8 mouse cellular contexts compared by ENCODE assay signal in the genomic region with DNA sequence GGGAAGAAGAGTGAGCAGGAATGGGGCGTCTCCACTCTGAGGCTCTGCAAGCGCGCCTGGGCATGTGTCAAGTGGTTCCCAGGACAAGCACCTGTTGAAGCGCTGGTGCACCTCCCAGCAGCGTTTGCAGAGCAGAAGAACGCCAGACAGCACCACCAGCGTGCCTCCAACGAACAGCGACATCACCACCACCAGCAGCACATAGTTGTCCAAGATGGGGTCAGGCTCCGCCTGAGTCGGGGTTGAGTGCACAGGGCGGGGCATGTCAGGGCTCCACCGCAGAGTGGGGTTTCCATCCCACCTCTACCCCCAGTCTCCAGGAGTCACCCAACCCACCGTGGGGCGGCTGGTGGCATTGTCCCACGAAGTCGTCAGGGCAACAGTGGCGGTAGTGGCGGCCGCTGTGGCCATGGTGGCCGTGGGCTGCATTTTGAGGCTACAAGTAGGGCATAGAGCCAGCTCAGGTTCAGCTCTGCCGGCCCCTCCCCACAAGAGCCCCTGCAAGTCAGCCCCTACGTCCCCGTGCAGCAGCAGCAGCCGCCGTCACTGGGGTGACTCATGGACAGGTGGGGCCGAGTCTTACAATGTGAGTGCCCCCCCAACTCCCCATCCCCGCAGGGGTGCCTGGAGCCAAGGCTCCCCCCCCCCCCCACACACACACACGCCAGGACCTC. TPM values are rescaled to one million over a fixed set of nuclear protein-coding genes. Genes with fewer than 3 reads are reported as not detected.
DNase-seq lines count a peak whose midpoint lies in the region; ATAC-seq and TF ChIP-seq lines count a peak whose summit lies in the region.

No protein-coding gene starts in this region.

- H3K4me3 ChIP-seq in hindbrain, embryonic 12.5 days: peak overlapping the region; percentile 72
- H3K4me3 ChIP-seq in lung, embryonic 14.5 days (ENCODE audit: low read depth, low read length): peak overlapping the region; percentile 67
- H3K4me3 ChIP-seq in small intestine, adult 2 months (ENCODE audit: low read depth, low read length): peak overlapping the region; percentile 20

- DNase-seq in heart, adult 11 months: peak; percentile 94
- DNase-seq in heart, postnatal 36 days: no peak
- peak; percentile 74 for DNase-seq in CD4-positive helper T cell, adult 2 months (ENCODE audit: low read depth, low spot score)
- DNase-seq in cerebellum, adult 9-10 months: peak; percentile 71
- peak; percentile 50 for DNase-seq in lung, embryonic 14.5 days
- no peak for DNase-seq in ovary, postnatal 10 days (ENCODE audit: low spot score)

- H3K4me2 ChIP-seq in hindbrain, embryonic 12.5 days (replicated peaks): peak overlapping the region; percentile 96
- peak overlapping the region; percentile 98 for H3K4me2 ChIP-seq in lung, embryonic 14.5 days

- peaks cover 37% of the 10 kb centered on the region for H3K27me3 ChIP-seq in hindbrain, embryonic 12.5 days
- peaks cover 48% of the 10 kb centered on the region for H3K27me3 ChIP-seq in lung, embryonic 14.5 days (ENCODE audit: insufficient read depth, low read length)
- peaks cover 15% of the 10 kb centered on the region for H3K27me3 ChIP-seq in small intestine, adult 2 months (ENCODE audit: control insufficient read depth, insufficient read depth, low read length)

- no peaks in the 10 kb centered on the region for H3K9me3 ChIP-seq in hindbrain, embryonic 12.5 days (replicated peaks)
- H3K9me3 ChIP-seq in lung, embryonic 14.5 days (ENCODE audit: low read depth, low read length): no peaks in the 10 kb centered on the region

- intact Hi-C loops in heart, postnatal 36 days (cut with DNase I): no loop called here

- ATAC-seq in hindbrain, embryonic 12.5 days (ENCODE audit: low FRiP score): no peak
- no peak for ATAC-seq in lung, embryonic 14.5 days (ENCODE audit: insufficient read depth)

- no peak for TF ChIP-seq POLR2A in small intestine, adult 2 months (IDR thresholded peaks at IDR 0.05; ENCODE audit: low read depth, low read length)

- no peak for TF ChIP-seq CTCF in lung, embryonic 14.5 days (IDR thresholded peaks at IDR 0.05; ENCODE audit: low read depth)
- TF ChIP-seq CTCF in small intestine, adult 2 months (IDR thresholded peaks at IDR 0.05; ENCODE audit: extremely low read depth, insufficient read length, insufficient replicate concordance, low read depth, low read length): no peak

- WGBS in hindbrain, embryonic 12.5 days: 2% methylated on average over 27 of the region's 29 CpGs
- WGBS in lung, embryonic 14.5 days: 4% methylated on average over 29 of the region's 29 CpGs
- 6% methylated on average over 29 of the region's 29 CpGs for WGBS in small intestine, adult 2 months

- H3K9ac ChIP-seq in hindbrain, embryonic 12.5 days: peak overlapping the region; percentile 96
- H3K9ac ChIP-seq in lung, embryonic 14.5 days: peak overlapping the region; percentile 36

- H3K36me3 ChIP-seq in hindbrain, embryonic 12.5 days: peaks cover 46% of the 10 kb centered on the region
- H3K36me3 ChIP-seq in lung, embryonic 14.5 days (ENCODE audit: insufficient read depth): peaks cover 7% of the 10 kb centered on the region
- peaks cover under 1% of the 10 kb centered on the region for H3K36me3 ChIP-seq in small intestine, adult 2 months (ENCODE audit: control insufficient read depth, insufficient read depth, low read length)

- peak overlapping the region; percentile 96 for H3K27ac ChIP-seq in hindbrain, embryonic 12.5 days
- peak overlapping the region; percentile 55; the same call in 1 of the 2 replicates for H3K27ac ChIP-seq in lung, embryonic 14.5 days (ENCODE audit: low read depth)
- no peak overlapping the region for H3K27ac ChIP-seq in small intestine, adult 2 months (ENCODE audit: insufficient read depth, low read depth, low read length)

- peaks cover 45% of the 10 kb centered on the region for H3K4me1 ChIP-seq in hindbrain, embryonic 12.5 days
- H3K4me1 ChIP-seq in lung, embryonic 14.5 days (ENCODE audit: insufficient read depth): peaks cover 5% of the 10 kb centered on the region; the same call in 1 of the 2 replicates
- peaks cover 20% of the 10 kb centered on the region for H3K4me1 ChIP-seq in small intestine, adult 2 months (ENCODE audit: control insufficient read depth, insufficient read depth, insufficient read length, low read length)

RNA-seq across cellular contexts. Expression of gene Atp5d, which starts 1.3 kb away (rescaled TPM):
- total RNA-seq in heart, postnatal 36 days (2021): 1,000 to 10,000 TPM; 1,105 to 1,168 TPM
- 351 and 385 TPM in 2 replicates for polyA plus RNA-seq in hindbrain, embryonic 12.5 days (2016; fragmentation: Nextera tagmentation; extraction: Ambion mirVana)
- polyA plus RNA-seq in lung, embryonic 14.5 days (2014; fragmentation: Nextera tagmentation; extraction: Ambion mirVana): 493 and 529 TPM in 2 replicates
- 2,309 and 4,813 TPM in 2 replicates for polyA plus RNA-seq in small intestine, adult 2 months (2012; rRNA removed)

RNA-seq across cellular contexts. Expression of gene Cbarp, which starts 3.5 kb away (rescaled TPM):
- 1 to 10 TPM; 2.0 to 4.7 TPM for total RNA-seq in heart, postnatal 36 days (2021)
- polyA plus RNA-seq in hindbrain, embryonic 12.5 days (2016; fragmentation: Nextera tagmentation; extraction: Ambion mirVana): 18.4 and 22.3 TPM in 2 replicates
- 3.8 and 5.5 TPM in 2 replicates for polyA plus RNA-seq in lung, embryonic 14.5 days (2014; fragmentation: Nextera tagmentation; extraction: Ambion mirVana)
- 3.7 and 6.6 TPM in 2 replicates for polyA plus RNA-seq in small intestine, adult 2 months (2012; rRNA removed)

RNA-seq across cellular contexts. Expression of gene Midn, which starts 11.0 kb away (rescaled TPM):
- total RNA-seq in heart, postnatal 36 days (2021): 100 to 1,000 TPM in 1 of 2 experiments, 10 to 100 TPM in 1; 99.9 to 117 TPM
- 42.1 and 54.5 TPM in 2 replicates for polyA plus RNA-seq in hindbrain, embryonic 12.5 days (2016; fragmentation: Nextera tagmentation; extraction: Ambion mirVana)
- 32.6 and 34.2 TPM in 2 replicates for polyA plus RNA-seq in lung, embryonic 14.5 days (2014; fragmentation: Nextera tagmentation; extraction: Ambion mirVana)
- polyA plus RNA-seq in small intestine, adult 2 months (2012; rRNA removed): 151 and 372 TPM in 2 replicates

RNA-seq across cellular contexts. Expression of gene Stk11, which starts 21.5 kb away (rescaled TPM):
- 100 to 1,000 TPM; 137 to 165 TPM for total RNA-seq in heart, postnatal 36 days (2021)
- 13.1 and 16.1 TPM in 2 replicates for polyA plus RNA-seq in hindbrain, embryonic 12.5 days (2016; fragmentation: Nextera tagmentation; extraction: Ambion mirVana)
- 28.7 and 29.7 TPM in 2 replicates for polyA plus RNA-seq in lung, embryonic 14.5 days (2014; fragmentation: Nextera tagmentation; extraction: Ambion mirVana)
- polyA plus RNA-seq in small intestine, adult 2 months (2012; rRNA removed): 77.5 and 124 TPM in 2 replicates

RNA-seq across cellular contexts. Expression of gene Cirbp, which starts 28.7 kb away (rescaled TPM):
- 10 to 100 TPM; 48.2 to 67.0 TPM for total RNA-seq in heart, postnatal 36 days (2021)
- 235 and 271 TPM in 2 replicates for polyA plus RNA-seq in hindbrain, embryonic 12.5 days (2016; fragmentation: Nextera tagmentation; extraction: Ambion mirVana)
- 71.8 and 71.9 TPM in 2 replicates for polyA plus RNA-seq in lung, embryonic 14.5 days (2014; fragmentation: Nextera tagmentation; extraction: Ambion mirVana)
- polyA plus RNA-seq in small intestine, adult 2 months (2012; rRNA removed): 18.5 and 48.0 TPM in 2 replicates

Comparison
In these comparisons a context has a peak if more than half of its experiments do, and no peak if none do; other contexts are left out.
1. DNase-seq: peak in heart, adult 11 months (single experiment), CD4-positive helper T cell, adult 2 months (single experiment), cerebellum, adult 9-10 months (single experiment) and lung, embryonic 14.5 days (single experiment); none in heart, postnatal 36 days (0 of 2) and ovary, postnatal 10 days (single experiment).
2. H3K4me3 ChIP-seq: peak in every context shown above with its lines; median percentile 72 in hindbrain, embryonic 12.5 days; 67 in lung, embryonic 14.5 days; 20 in small intestine, adult 2 months.